Comparison of ENCODE assay signal across 8 mouse cellular contexts in the genomic region with DNA sequence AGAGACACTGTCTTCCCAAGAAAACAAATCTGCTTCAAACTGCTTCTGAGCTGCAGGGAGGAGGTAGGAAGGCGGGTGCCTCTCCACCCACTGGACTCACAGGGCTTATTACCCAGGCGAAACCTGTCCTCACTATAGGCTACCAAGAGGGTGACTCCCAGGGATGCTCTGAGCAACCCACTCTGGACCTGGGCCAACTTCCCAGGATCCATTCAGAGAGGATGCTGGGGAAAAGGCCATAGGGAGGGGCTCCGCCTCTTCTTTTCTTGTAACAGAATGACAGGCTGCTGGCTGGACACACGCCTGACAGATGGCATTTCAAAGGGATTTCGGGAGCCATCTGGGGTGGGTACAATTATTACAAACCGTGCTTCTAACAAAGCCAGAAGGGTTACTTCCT.
DNase-seq lines count a peak whose midpoint lies in the region; ATAC-seq lines count a peak whose summit lies in the region.

No protein-coding gene starts in this region.

- DNase-seq in kidney, postnatal 4 days = peak; percentile 49 to 57
- DNase-seq in kidney, adult 11 months = no peak
- peak; percentile 98 for DNase-seq in cerebellum, adult 9-11 months
- DNase-seq in layer of hippocampus, adult 9-11 months = peak; percentile 74
- peak; percentile 51 for DNase-seq in neural tube, embryonic 10.5 days (ENCODE audit: extremely low spot score, low spot score)
- DNase-seq in ovary, postnatal 36 days (ENCODE audit: low spot score) = no peak

- peak; percentile 86 for ATAC-seq in frontal cortex, adult (ENCODE audit: low TSS enrichment)
- ATAC-seq in CD4-positive, CD25-positive, alpha-beta regulatory T cell, adult 4 months = no peak

Comparison
In these comparisons a context has a peak if more than half of its experiments do, and no peak if none do; other contexts are left out.
1. DNase-seq: peak in kidney, postnatal 4 days (2 of 2), cerebellum, adult 9-11 months (single experiment), layer of hippocampus, adult 9-11 months (single experiment) and neural tube, embryonic 10.5 days (single experiment); none in kidney, adult 11 months (single experiment) and ovary, postnatal 36 days (single experiment).